Mouse (Mus musculus) heart, postnatal 0 days (tissue): ENCODE measurements at regions not wholly inside any gene's neighbourhood (a gene's known extent, or its start where the extent isn't known, plus 50 kb on each side); places are given as distances from the start of the nearest gene placed in this dataset.

Experiments used
- ATAC-seq: fragments of 200-750 bp; cut with Nextera tagmentation; 2 replicates; pipeline ENCODE4 v1.8.0; 2017; ENCODE audit warnings: low read depth, moderate number of reproducible peaks, moderate library complexity; ENCODE audit not compliant: insufficient read depth
- DNase-seq: peaks from one replicate; pipeline ENCODE4 v3.0.0-alpha.2; 2016; ENCODE audit warnings: low spot score
- H3K27ac ChIP-seq: fragments of 300-500 bp; sonication (generic); 2 replicates; pipeline ENCODE4 v1.5.1; 2014; ENCODE audit warnings: low read depth, mild to moderate bottlenecking
- H3K27me3 ChIP-seq: fragments of 300-500 bp; sonication (generic); 2 replicates; pipeline ENCODE4 v1.6.1; 2014; ENCODE audit warnings: low read length, mixed read lengths; ENCODE audit not compliant: control insufficient read depth, insufficient read depth
- H3K36me3 ChIP-seq: fragments of 300-500 bp; sonication (generic); replicated peaks from 2 replicates; pipeline ENCODE4 v1.6.1; 2014; ENCODE audit warnings: low read length, mixed read lengths; ENCODE audit not compliant: control insufficient read depth, insufficient read depth
- H3K4me1 ChIP-seq: fragments of 300-500 bp; sonication (generic); 2 replicates; pipeline ENCODE4 v1.6.1; 2014; ENCODE audit warnings: antibody characterized with exemption; ENCODE audit not compliant: control insufficient read depth, insufficient read depth
- H3K4me2 ChIP-seq: fragments of 300-500 bp; sonication (generic); 2 replicates; pipeline ENCODE4 v1.6.1; 2014; ENCODE audit warnings: low read depth, mild to moderate bottlenecking, low read length, moderate library complexity
- H3K4me3 ChIP-seq: fragments of 300-500 bp; sonication (generic); 2 replicates; pipeline ENCODE4 v1.5.1; 2014; ENCODE audit warnings: low read depth, low read length
- H3K9ac ChIP-seq: fragments of 300-500 bp; sonication (generic); replicated peaks from 2 replicates; pipeline ENCODE4 v1.6.1; 2014; ENCODE audit warnings: low read depth, low read length, mixed read lengths
- H3K9me3 ChIP-seq: fragments of 300-500 bp; sonication (generic); replicated peaks from 2 replicates; pipeline ENCODE4 v1.6.1; 2016; ENCODE audit warnings: low read length; ENCODE audit not compliant: control insufficient read depth
- CTCF ChIP-seq: IDR thresholded peaks from 2 replicates; pipeline ENCODE4 v1.5.1; 2016; ENCODE audit warnings: antibody characterized with exemption, control low read depth, low read depth
- EP300 ChIP-seq: IDR thresholded peaks from 2 replicates; pipeline ENCODE4 v1.6.1; 2016; ENCODE audit warnings: antibody characterized with exemption, low read depth
- whole genome bisulfite sequencing: fragments of 180-500 bp; shearing (Covaris S2); extraction: QIAGEN DNeasy Blood & Tissue Kit; methylation state at CpG from one replicate; pipeline ENCODE4 v1.1.7; 2014; 5-methylcytosine and 5-hydroxymethylcytosine counted together

DNA sequence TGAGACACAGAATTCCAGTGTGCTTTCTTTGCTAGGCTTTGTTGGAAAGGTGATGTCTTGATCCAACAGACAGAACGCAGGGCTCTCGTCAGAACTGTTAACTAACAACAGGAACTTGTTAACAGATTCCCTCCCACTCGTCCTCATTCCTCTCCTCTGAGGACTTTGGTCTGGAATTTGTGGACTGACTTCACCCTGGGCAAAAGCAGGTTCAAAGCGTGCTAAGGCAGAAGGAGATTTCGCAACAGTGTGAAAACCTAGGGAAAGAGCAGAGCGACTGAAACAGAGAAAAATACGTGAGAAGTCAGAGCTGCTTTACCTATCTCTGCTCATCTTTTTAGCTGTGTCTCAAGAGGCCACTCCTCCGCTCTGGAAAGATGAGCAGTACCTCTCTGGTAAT, 283.5 kb upstream of the Sorcs1 start:
- Histone ChIP-seq H3K4me1 (no peaks in the 10 kb centered on the region), H3K9me3 (no peaks in the 10 kb centered on the region), H3K27me3 (no peaks in the 10 kb centered on the region), H3K36me3 (no peaks in the 10 kb centered on the region), H3K4me3 (no peak overlapping the region), H3K9ac (no peak overlapping the region), H3K27ac (no peak overlapping the region), H3K4me2 (no peak overlapping the region)
- no peak for TF ChIP-seq EP300
- TF ChIP-seq CTCF = no peak
- no peak for DNase-seq
- no peak for ATAC-seq
- 29% methylated on average over 8 of the region's 8 CpGs for WGBS

- no peak overlapping the region for H3K4me2 ChIP-seq
- WGBS = 54% methylated on average over 1 of the region's 1 CpGs
- H3K9me3 ChIP-seq = no peaks in the 10 kb centered on the region
- no peaks in the 10 kb centered on the region for H3K36me3 ChIP-seq
- DNase-seq = no peak
- H3K27ac ChIP-seq = no peak overlapping the region
- TF ChIP-seq CTCF (no peak), EP300 (no peak)
- H3K9ac ChIP-seq = no peak overlapping the region
- H3K4me1 ChIP-seq = no peaks in the 10 kb centered on the region
- ATAC-seq = no peak
- no peak overlapping the region for H3K4me3 ChIP-seq
- no peaks in the 10 kb centered on the region for H3K27me3 ChIP-seq
These were observed 266.6 kb upstream of the Sorcs1 start for GRCm38 (mm10) chr19:50945006-50945405.

DNA sequence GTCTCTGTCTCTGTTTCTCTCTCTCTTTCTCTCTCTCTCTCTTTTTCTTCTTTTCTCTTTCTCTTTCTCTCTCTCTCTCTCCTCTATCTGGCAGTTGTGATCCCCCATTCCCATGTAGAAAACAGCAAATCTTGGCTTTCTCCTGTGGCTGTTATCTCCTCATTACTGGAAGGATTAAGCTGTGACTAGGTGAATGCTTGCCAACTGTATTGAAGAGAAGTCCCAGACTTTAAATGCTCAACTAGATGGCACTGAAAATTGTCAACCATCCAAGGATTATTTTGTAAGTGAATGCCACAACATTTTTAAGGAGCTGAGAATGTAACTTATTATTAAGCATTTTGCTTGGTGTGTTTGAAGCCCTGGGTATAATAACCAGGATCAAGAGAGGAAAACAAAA, 233.2 kb upstream of the Sorcs1 start:
- no peak for ATAC-seq

DNA sequence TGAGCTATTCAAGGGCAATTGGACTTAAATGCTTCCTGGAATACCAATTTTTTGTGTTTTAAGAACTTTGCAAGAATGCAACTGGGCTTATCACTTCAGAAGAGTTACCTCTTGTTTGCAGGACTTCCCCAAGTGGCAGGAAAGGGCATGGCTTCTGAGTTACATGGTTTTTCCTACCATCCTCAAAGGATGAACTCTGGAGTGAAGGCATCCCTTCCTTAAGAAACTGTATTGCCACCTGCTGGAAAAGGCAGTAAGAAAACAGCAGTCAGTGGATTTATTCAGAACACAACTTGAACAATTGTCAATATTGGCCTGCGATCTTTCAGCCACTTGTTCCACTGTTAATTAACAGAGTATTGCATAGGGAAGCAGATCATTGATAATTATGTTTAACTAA, 232.2 kb upstream of the Sorcs1 start:
- Histone ChIP-seq H3K27ac (no peak overlapping the region), H3K4me3 (no peak overlapping the region), H3K4me2 (no peak overlapping the region), H3K36me3 (no peaks in the 10 kb centered on the region), H3K4me1 (no peaks in the 10 kb centered on the region), H3K27me3 (no peaks in the 10 kb centered on the region), H3K9me3 (no peaks in the 10 kb centered on the region), H3K9ac (no peak overlapping the region)
- WGBS = 74% methylated on average over 1 of the region's 1 CpGs
- ATAC-seq (no peak), DNase-seq (no peak)
- TF ChIP-seq EP300 = no peak
- TF ChIP-seq CTCF = no peak

More for the DNA sequence above, 233.2 kb upstream of the Sorcs1 start:
- H3K4me3 ChIP-seq = no peak overlapping the region
- H3K27me3 ChIP-seq = no peaks in the 10 kb centered on the region
- H3K4me2 ChIP-seq = no peak overlapping the region
- DNase-seq = no peak
- H3K4me1 ChIP-seq = no peaks in the 10 kb centered on the region
- no peak for TF ChIP-seq EP300
- TF ChIP-seq CTCF = no peak
- no peaks in the 10 kb centered on the region for H3K9me3 ChIP-seq
- no peak overlapping the region for H3K27ac ChIP-seq
- no peak overlapping the region for H3K9ac ChIP-seq
- H3K36me3 ChIP-seq = no peaks in the 10 kb centered on the region

GRCm38 (mm10) chr19:50908751-50909150, 230.3 kb upstream of the Sorcs1 start:
- H3K4me2 ChIP-seq = no peak overlapping the region
- no peak overlapping the region for H3K4me3 ChIP-seq
- no peaks in the 10 kb centered on the region for H3K36me3 ChIP-seq
- no peaks in the 10 kb centered on the region for H3K4me1 ChIP-seq
- no peaks in the 10 kb centered on the region for H3K9me3 ChIP-seq
- H3K27ac ChIP-seq = no peak overlapping the region
- H3K9ac ChIP-seq = no peak overlapping the region
- no peak for DNase-seq
- WGBS = 63% methylated on average over 4 of the region's 4 CpGs
- H3K27me3 ChIP-seq = no peaks in the 10 kb centered on the region
- no peak for ATAC-seq
- TF ChIP-seq CTCF = no peak
- TF ChIP-seq EP300 = no peak

GRCm38 (mm10) chr19:50893755-50894154, 215.3 kb upstream of the Sorcs1 start:
- DNase-seq (no peak), ATAC-seq (no peak)
- Histone ChIP-seq H3K4me1 (no peaks in the 10 kb centered on the region), H3K27ac (no peak overlapping the region), H3K4me2 (no peak overlapping the region), H3K27me3 (no peaks in the 10 kb centered on the region), H3K4me3 (no peak overlapping the region), H3K9ac (no peak overlapping the region), H3K9me3 (no peaks in the 10 kb centered on the region), H3K36me3 (no peaks in the 10 kb centered on the region)
- WGBS = 87% methylated on average over 3 of the region's 3 CpGs
- TF ChIP-seq CTCF (no peak), EP300 (no peak)
